Mouse (Mus musculus): ENCODE results near the gene Atp2c2.

DNA sequence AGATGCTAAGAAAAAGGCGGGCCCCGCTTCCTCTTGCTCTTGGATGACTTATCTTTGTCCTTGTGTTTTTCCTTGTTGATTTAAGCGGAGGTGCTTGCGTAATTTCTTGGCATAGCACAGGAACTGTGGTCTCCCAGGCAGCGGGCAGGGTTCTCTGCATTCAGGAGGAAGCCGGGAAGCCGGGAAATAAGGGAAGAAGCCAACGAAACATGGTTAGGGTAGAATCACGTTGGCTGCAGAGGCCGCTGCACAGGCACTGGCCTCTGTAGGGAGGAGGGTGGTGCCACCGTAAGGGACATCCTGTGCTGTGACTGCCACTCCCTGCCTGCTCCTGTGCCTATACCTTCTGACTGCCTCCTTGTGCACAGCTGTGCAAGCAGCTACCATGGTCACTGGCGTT, 15.4 kb downstream of the Atp2c2 start:
- TF ChIP-seq CTCF (IDR thresholded peaks at IDR 0.05; ENCODE audit: borderline replicate concordance, insufficient read depth, low read depth, low read length) (no peak), POLR2A (IDR thresholded peaks at IDR 0.05; ENCODE audit: borderline replicate concordance, insufficient read depth, low read length) (no peak)
